8 mouse cellular contexts compared by ENCODE assay signal in the genomic region with DNA sequence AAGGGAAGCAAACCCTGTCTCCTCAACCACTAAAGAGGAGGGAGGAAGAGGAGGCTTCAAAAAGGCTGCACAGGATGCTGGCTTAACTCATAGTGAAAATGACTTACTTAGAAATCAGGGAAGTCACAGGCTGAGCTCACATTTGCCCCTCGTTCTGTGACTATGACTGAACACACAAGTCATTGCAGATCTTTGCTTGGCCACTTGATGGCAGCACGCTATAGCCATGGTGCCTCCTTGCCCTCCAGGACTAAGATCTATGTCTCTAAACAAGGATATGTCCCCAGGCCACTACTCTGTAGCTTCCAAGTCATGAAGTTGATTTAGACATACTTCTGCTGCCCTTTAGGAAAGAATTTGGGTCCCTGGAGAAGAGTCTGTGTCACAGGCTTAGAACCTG.
DNase-seq lines count a peak whose midpoint lies in the region; ATAC-seq and TF ChIP-seq lines count a peak whose summit lies in the region.
"Had no signal": no experiment of that assay in that cellular context is flagged by ENCODE, and none has a peak within 500 bp of the region (broad histone marks: within the 10 kb centered on the region; RNA-seq: fewer than 3 reads in every experiment).

No protein-coding gene starts in this region.

- no peaks in the 10 kb centered on the region for H3K36me3 ChIP-seq in midbrain, embryonic 11.5 days (ENCODE audit: control insufficient read depth, insufficient read depth, low read length)
- no peaks in the 10 kb centered on the region for H3K36me3 ChIP-seq in midbrain, embryonic 15.5 days (replicated peaks)
- H3K36me3 ChIP-seq in limb, embryonic 14.5 days (ENCODE audit: control insufficient read depth, insufficient read depth, low read length), result no peaks in the 10 kb centered on the region

- no peak overlapping the region for H3K9ac ChIP-seq in midbrain, embryonic 11.5 days (ENCODE audit: low read length)
- H3K9ac ChIP-seq in midbrain, embryonic 15.5 days, result no peak overlapping the region
- no peak overlapping the region for H3K9ac ChIP-seq in limb, embryonic 14.5 days (ENCODE audit: low read depth, low read length, severe bottlenecking)

- WGBS in midbrain, embryonic 11.5 days, result 13% methylated on average over 2 of the region's 2 CpGs
- WGBS in midbrain, embryonic 15.5 days, result 16% methylated on average over 2 of the region's 2 CpGs
- 11% methylated on average over 2 of the region's 2 CpGs for WGBS in limb, embryonic 14.5 days

- no peaks in the 10 kb centered on the region for H3K9me3 ChIP-seq in midbrain, embryonic 11.5 days (ENCODE audit: control insufficient read depth, low read length)
- H3K9me3 ChIP-seq in midbrain, embryonic 15.5 days, result no peaks in the 10 kb centered on the region
- H3K9me3 ChIP-seq in limb, embryonic 14.5 days (ENCODE audit: control insufficient read depth, low read length), result no peaks in the 10 kb centered on the region
- H3K9me3 ChIP-seq: megakaryocyte, embryonic 14.5 days had no signal

- no peak overlapping the region for H3K4me3 ChIP-seq in midbrain, embryonic 11.5 days (ENCODE audit: low read depth, low read length)
- H3K4me3 ChIP-seq in midbrain, embryonic 15.5 days, result no peak overlapping the region
- no peak overlapping the region for H3K4me3 ChIP-seq in limb, embryonic 14.5 days (replicated peaks; ENCODE audit: low read length)
- H3K4me3 ChIP-seq: megakaryocyte, embryonic 14.5 days had no signal

- peak; percentile 92 for DNase-seq in midbrain, embryonic 11.5 days (ENCODE audit: low spot score, missing footprints)
- peak; percentile 4 for DNase-seq in T-cell, adult 2 months (ENCODE audit: low spot score)
- peak; percentile 10 for DNase-seq in cerebellum, adult 9-11 months
- DNase-seq in heart, postnatal 36 days, result peak; percentile 53 to 67
- DNase-seq in limb, embryonic 14.5 days (ENCODE audit: low spot score), result peak; percentile 28
- DNase-seq in right cerebral cortex, postnatal 4 days, result peak; percentile 52

- H3K4me2 ChIP-seq in midbrain, embryonic 11.5 days, result no peak overlapping the region
- H3K4me2 ChIP-seq in midbrain, embryonic 15.5 days, result no peak overlapping the region
- H3K4me2 ChIP-seq in limb, embryonic 14.5 days (replicated peaks; ENCODE audit: low read depth, low read length, severe bottlenecking), result no peak overlapping the region

- intact Hi-C loops in heart, postnatal 36 days (cut with DNase I), result loop anchor here (5.0 kb wide), 1 partner anchor 49 kb away; no protein-coding TSS in a partner anchor

- H3K27me3 ChIP-seq in midbrain, embryonic 11.5 days (ENCODE audit: control insufficient read depth, insufficient read depth, low read length), result no peaks in the 10 kb centered on the region
- H3K27me3 ChIP-seq in midbrain, embryonic 15.5 days (replicated peaks), result no peaks in the 10 kb centered on the region; the same call in 1 of the 2 replicates
- H3K27me3 ChIP-seq in limb, embryonic 14.5 days (ENCODE audit: control insufficient read depth, insufficient read depth, low read length), result no peaks in the 10 kb centered on the region

- H3K4me1 ChIP-seq in midbrain, embryonic 11.5 days (ENCODE audit: control insufficient read depth, insufficient read depth, low read length), result peaks cover 15% of the 10 kb centered on the region
- H3K4me1 ChIP-seq in midbrain, embryonic 15.5 days, result peaks cover 23% of the 10 kb centered on the region
- H3K4me1 ChIP-seq in limb, embryonic 14.5 days (ENCODE audit: control insufficient read depth, insufficient read depth, low read length), result no peaks in the 10 kb centered on the region

- no peak for TF ChIP-seq POLR2A in limb, embryonic 14.5 days (IDR thresholded peaks at IDR 0.05; ENCODE audit: borderline replicate concordance, extremely low read depth, insufficient read depth, insufficient read length)

- ATAC-seq in midbrain, embryonic 11.5 days (ENCODE audit: low FRiP score), result no peak
- no peak for ATAC-seq in midbrain, embryonic 15.5 days (replicated peaks)
- no peak for ATAC-seq in limb, embryonic 14.5 days (ENCODE audit: low FRiP score, low read depth)

- no peak overlapping the region for H3K27ac ChIP-seq in midbrain, embryonic 11.5 days (ENCODE audit: low read depth, low read length)
- no peak overlapping the region for H3K27ac ChIP-seq in midbrain, embryonic 15.5 days
- no peak overlapping the region for H3K27ac ChIP-seq in limb, embryonic 14.5 days (replicated peaks; ENCODE audit: low read depth, low read length)

Comparison
In these comparisons a context has a peak if more than half of its experiments do, and no peak if none do; other contexts are left out.
1. DNase-seq: peak in every context shown above with its lines; median percentile 92 in midbrain, embryonic 11.5 days; 60 in heart, postnatal 36 days; 52 in right cerebral cortex, postnatal 4 days; 28 in limb, embryonic 14.5 days; 10 in cerebellum, adult 9-11 months; 4 in T-cell, adult 2 months.